Mouse (Mus musculus) limb, embryonic 10.5 days (tissue): ENCODE results near the gene Cacna1c. TPM values are rescaled to one million over a fixed set of nuclear protein-coding genes. Genes with fewer than 3 reads are reported as not detected.

Experiments
- DNase-seq: peaks from one replicate; pipeline ENCODE4 v3.0.0-alpha.2; 2017; ENCODE audit warnings: low spot score
- H3K27ac ChIP-seq: fragments of 300-500 bp; sonication (generic); 2 replicates; pipeline ENCODE4 v1.5.1; 2016; ENCODE audit warnings: mild to moderate bottlenecking
- H3K27me3 ChIP-seq: fragments of 300-500 bp; sonication (generic); 2 replicates; pipeline ENCODE4 v1.6.1; 2016; ENCODE audit warnings: low read depth, mild to moderate bottlenecking; ENCODE audit not compliant: poor library complexity, severe bottlenecking
- H3K36me3 ChIP-seq: fragments of 300-500 bp; sonication (generic); 2 replicates; pipeline ENCODE4 v1.6.1; 2016; ENCODE audit warnings: mild to moderate bottlenecking, moderate library complexity
- H3K4me1 ChIP-seq: fragments of 300-500 bp; sonication (generic); 2 replicates; pipeline ENCODE4 v1.6.1; 2016
- H3K4me3 ChIP-seq: fragments of 300-500 bp; sonication (generic); 2 replicates; pipeline ENCODE4 v1.5.1; 2016; ENCODE audit warnings: mild to moderate bottlenecking, moderate library complexity
- H3K9me3 ChIP-seq: fragments of 300-500 bp; sonication (generic); replicated peaks from 2 replicates; pipeline ENCODE4 v1.6.1; 2016; ENCODE audit warnings: mild to moderate bottlenecking
- WGBS: fragments of 180-500 bp; shearing (Covaris S2); methylation state at CpG from one replicate; pipeline ENCODE4 v1.1.7; 2016; 5-methylcytosine and 5-hydroxymethylcytosine counted together
- polyA plus RNA-seq: library from polyadenylated mRNA; unstranded; fragments of >200 nt; fragmentation: Nextera tagmentation; extraction: Ambion mirVana; gene quantifications from 2 replicates; pipeline ENCODE4 v1.2.1, GENCODE M21; 2016

The Cacna1c gene
- polyA plus RNA-seq, 1 experiment from 2014 or later = 10.2 TPM

DNA sequence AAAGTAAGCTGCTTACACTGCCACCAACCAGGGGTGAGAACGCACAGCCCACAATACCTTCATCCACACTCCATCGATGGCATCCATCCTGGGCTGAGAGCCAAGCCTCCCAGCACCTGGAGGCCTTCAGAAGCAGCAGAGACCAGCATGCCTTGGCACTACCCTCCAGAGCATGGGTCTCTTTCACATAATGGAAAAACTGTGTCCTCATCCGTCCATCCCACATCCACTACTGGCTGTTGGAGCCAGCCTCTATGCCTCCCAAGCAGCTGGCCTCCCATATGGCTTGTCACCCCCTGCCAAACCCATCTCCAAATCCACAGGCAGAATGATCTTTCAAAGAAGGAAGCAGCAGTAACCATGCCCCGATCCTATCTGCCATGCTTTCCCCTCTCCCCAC lies 229.3 kb downstream of the Cacna1c start:
- WGBS = 89% methylated on average over 4 of the region's 4 CpGs
- DNase-seq = no peak
- Histone ChIP-seq H3K27me3 (no peaks in the 10 kb centered on the region), H3K4me1 (no peaks in the 10 kb centered on the region), H3K4me3 (no peak overlapping the region), H3K9me3 (no peaks in the 10 kb centered on the region), H3K27ac (no peak overlapping the region), H3K36me3 (no peaks in the 10 kb centered on the region)

DNA sequence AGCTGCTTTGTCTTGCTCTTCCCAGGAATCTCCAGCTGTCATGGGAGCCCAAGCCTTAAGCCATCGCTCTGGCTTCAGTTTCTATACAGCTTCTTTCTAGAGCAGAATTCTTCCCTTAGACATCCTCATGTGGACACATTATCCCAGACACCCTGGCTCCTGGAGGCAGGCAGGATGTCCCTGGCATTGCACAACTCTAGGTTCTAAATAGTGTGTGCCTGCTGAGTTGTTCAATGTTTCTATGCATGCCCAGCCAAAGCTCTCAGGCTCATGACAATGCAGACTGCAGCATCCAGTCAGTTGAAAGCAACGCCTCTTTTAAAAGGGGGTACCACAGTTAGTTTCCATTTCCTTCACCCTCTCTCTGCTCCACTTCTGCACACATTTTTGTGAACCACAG lies 230.6 kb downstream of the Cacna1c start:
- Histone ChIP-seq H3K36me3 (no peaks in the 10 kb centered on the region), H3K27me3 (no peaks in the 10 kb centered on the region), H3K27ac (no peak overlapping the region), H3K9me3 (no peaks in the 10 kb centered on the region), H3K4me3 (no peak overlapping the region), H3K4me1 (no peaks in the 10 kb centered on the region)
- 93% methylated on average over 2 of the region's 2 CpGs for WGBS
- no peak for DNase-seq

DNA sequence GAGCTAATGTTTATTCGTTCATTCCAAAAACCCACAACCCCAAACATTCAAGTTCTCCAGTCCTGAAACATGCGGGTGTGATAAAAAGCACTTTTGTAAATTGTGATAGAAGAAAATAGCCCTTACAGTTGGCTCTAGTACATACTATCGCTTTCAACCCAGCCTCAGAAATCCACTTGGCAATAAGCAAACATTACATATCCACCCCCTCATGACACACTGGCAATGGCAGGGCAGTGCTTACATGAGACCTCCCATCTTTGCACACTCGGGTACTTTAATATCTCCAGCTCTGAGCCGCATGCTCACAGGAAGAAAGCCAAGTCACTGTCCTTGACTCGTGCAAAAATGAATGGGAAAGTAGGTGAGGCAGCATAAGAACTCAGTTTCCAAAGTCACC lies 232.4 kb downstream of the Cacna1c start:
- 88% methylated on average over 6 of the region's 6 CpGs for WGBS
- DNase-seq = no peak
- H3K27ac ChIP-seq = no peak overlapping the region
- H3K36me3 ChIP-seq = no peaks in the 10 kb centered on the region
- H3K4me1 ChIP-seq = no peaks in the 10 kb centered on the region
- no peak overlapping the region for H3K4me3 ChIP-seq
- no peaks in the 10 kb centered on the region for H3K9me3 ChIP-seq
- no peaks in the 10 kb centered on the region for H3K27me3 ChIP-seq

DNA sequence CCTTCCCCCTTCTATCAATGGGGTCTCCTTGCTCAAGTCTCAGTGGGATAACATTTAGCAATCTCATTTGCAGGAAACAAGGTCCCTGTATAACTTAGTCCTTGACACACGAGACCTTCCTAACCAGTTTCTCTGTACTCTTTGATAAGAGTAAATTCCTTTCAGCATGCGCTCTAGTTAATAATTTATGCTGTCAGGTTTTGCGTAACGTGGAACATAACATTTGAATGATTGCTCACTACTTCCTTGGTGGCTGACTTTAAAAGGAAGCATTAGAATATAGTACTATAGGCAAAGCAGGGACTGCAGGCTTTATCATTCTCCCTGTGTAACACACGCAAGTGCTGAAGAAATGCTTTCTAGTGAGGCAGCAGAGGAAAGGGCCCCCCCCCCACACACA lies 232.9 kb downstream of the Cacna1c start:
- 81% methylated on average over 5 of the region's 5 CpGs for WGBS
- no peaks in the 10 kb centered on the region for H3K9me3 ChIP-seq
- no peak for DNase-seq
- H3K4me3 ChIP-seq = no peak overlapping the region
- no peak overlapping the region for H3K27ac ChIP-seq
- no peaks in the 10 kb centered on the region for H3K4me1 ChIP-seq
- H3K27me3 ChIP-seq = no peaks in the 10 kb centered on the region
- H3K36me3 ChIP-seq = no peaks in the 10 kb centered on the region

DNA sequence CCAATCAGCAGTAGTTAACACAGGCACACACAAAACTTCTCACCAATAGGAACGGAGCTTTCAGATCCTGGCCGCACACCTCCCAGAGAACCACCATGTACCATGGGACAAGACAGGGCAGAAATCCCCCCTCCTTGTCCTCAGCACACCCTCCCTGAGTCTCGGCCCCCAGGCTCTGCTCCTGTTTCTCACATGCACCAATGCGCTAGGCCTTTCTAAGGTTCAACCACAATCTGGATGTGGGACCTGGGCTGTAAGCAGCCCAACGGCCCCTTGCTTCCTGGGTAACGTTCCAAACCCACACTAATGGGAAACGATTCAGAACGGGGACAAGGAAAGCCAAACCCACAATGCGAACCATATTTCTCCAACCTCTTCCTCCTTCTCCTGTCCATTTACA lies 237.7 kb downstream of the Cacna1c start:
- Histone ChIP-seq H3K27me3 (no peaks in the 10 kb centered on the region), H3K36me3 (no peaks in the 10 kb centered on the region), H3K4me3 (no peak overlapping the region), H3K9me3 (no peaks in the 10 kb centered on the region), H3K4me1 (no peaks in the 10 kb centered on the region), H3K27ac (no peak overlapping the region)
- WGBS = 96% methylated on average over 9 of the region's 9 CpGs
- DNase-seq = no peak

DNA sequence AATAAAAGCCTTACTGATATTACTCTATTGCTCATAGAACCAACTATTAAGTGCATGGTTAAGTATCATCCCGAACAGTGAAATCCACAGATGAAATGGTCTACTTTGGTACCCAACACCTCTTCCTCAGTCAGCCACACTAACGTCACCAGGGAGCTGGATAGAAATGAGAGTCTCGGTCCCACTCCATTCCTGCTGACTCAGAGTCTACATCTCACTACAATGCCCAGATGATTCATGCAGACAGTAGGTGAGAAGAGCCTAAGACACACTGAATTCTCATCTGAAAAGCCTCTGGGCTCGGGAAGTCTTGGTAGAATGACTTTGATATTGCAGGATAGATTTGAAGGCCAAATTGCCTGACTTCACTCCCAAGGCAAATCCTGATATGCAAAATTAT lies 240.0 kb downstream of the Cacna1c start:
- Histone ChIP-seq H3K4me3 (no peak overlapping the region), H3K27me3 (no peaks in the 10 kb centered on the region), H3K36me3 (no peaks in the 10 kb centered on the region), H3K27ac (no peak overlapping the region), H3K4me1 (no peaks in the 10 kb centered on the region), H3K9me3 (no peaks in the 10 kb centered on the region)
- WGBS = 93% methylated on average over 4 of the region's 4 CpGs
- DNase-seq = no peak

DNA sequence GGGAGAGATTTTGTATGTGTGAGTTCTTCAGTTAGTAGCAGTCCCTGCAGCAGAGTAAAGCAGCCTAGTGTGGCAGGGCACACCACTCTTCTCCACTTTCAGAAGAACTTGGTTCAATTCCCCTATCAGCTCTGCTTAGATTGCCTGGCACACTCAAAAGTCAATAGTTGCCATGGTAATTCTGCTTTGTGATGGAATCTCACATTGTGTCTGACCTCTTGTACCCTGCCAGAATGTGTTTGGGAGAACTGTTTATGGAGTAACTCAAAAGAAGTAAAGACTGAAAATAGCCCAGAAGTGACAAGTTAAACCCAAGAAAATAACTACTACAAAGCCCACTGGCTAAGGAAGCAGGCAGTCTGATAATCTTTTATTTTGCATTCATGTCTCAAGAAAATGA lies 240.4 kb downstream of the Cacna1c start:
- Histone ChIP-seq H3K4me1 (no peaks in the 10 kb centered on the region), H3K4me3 (no peak overlapping the region), H3K27ac (no peak overlapping the region), H3K36me3 (no peaks in the 10 kb centered on the region), H3K27me3 (no peaks in the 10 kb centered on the region), H3K9me3 (no peaks in the 10 kb centered on the region)
- no peak for DNase-seq

DNA sequence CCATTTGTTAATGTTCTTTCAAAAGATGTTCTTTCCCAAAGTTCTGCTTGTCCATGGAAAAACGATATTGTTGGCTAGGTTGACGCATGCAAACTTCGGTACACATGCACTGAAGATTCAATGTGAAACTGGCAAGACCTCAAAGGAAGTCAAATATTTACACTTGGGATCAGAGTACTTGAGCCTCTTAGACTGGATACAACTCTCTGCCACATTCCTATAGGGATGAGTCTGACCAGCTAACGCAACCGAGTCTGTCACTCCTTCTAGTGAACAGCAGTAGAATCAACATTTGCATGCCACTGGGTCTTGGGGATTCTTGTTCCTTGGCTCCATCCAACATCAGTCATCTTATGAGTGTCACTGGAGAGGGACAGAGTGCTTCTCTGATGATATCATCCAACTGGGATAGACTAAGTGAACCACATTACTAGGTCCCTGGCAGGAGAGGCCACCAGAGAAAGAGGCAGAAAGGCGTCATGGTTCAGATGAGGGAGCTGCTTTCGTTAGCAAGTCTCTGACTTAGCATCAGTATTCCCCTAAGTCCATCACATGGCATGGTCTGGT lies 241.1 kb downstream of the Cacna1c start:
- Histone ChIP-seq H3K36me3 (no peaks in the 10 kb centered on the region), H3K27me3 (no peaks in the 10 kb centered on the region), H3K9me3 (no peaks in the 10 kb centered on the region), H3K4me1 (peaks cover 5% of the 10 kb centered on the region), H3K27ac (no peak overlapping the region), H3K4me3 (no peak overlapping the region)
- DNase-seq = no peak
- 92% methylated on average over 7 of the region's 7 CpGs for WGBS

DNA sequence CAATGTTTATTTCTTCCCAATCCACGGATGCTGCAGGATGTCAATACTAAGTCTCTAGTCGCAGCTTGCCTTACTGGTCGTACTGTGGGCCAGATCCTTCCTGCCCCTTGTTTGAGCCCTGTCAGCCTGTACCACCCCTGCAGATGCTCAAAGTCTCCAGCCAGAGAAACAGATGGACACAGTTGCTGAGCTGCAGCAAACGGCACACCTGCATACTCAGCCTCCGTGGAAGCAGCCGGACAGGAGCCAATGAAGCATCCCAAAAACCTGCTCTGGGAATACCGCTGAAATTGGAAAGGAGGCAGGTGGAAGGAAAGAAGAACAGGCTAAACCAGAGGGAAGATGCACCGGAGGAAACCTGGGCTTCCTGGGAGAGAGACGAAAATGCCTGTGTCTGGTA lies 243.8 kb downstream of the Cacna1c start:
- no peaks in the 10 kb centered on the region for H3K27me3 ChIP-seq
- H3K36me3 ChIP-seq = no peaks in the 10 kb centered on the region
- H3K4me1 ChIP-seq = peaks cover 12% of the 10 kb centered on the region
- H3K9me3 ChIP-seq = no peaks in the 10 kb centered on the region
- no peak for DNase-seq
- no peak overlapping the region for H3K27ac ChIP-seq
- no peak overlapping the region for H3K4me3 ChIP-seq
- 89% methylated on average over 9 of the region's 9 CpGs for WGBS

DNA sequence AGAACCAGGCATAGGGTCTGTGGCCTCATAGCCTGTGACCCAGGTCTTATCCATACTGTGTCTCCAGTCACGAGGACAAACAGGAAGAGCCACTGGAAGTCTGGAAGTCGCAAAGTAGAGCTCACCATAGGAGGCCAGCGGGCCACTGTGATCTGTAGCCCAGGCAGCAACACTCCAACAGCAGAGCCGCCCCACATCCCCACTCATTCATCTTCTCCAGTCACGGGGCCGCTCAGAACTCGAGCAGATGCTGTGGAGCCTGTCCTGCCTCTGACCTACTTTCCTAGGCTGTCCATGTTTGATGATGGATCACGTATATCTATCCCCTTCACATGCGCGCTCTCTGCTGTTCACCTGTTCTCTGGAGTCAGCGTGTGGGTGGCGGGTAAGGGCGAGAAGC lies 246.0 kb downstream of the Cacna1c start:
- Histone ChIP-seq H3K4me3 (no peak overlapping the region), H3K27me3 (no peaks in the 10 kb centered on the region), H3K27ac (0 out of 2 replicates have a peak overlapping the region, but pooled peaks have one; percentile 15), H3K9me3 (no peaks in the 10 kb centered on the region), H3K4me1 (peaks cover 18% of the 10 kb centered on the region), H3K36me3 (no peaks in the 10 kb centered on the region)
- DNase-seq = no peak
- WGBS = 67% methylated on average over 13 of the region's 13 CpGs

DNA sequence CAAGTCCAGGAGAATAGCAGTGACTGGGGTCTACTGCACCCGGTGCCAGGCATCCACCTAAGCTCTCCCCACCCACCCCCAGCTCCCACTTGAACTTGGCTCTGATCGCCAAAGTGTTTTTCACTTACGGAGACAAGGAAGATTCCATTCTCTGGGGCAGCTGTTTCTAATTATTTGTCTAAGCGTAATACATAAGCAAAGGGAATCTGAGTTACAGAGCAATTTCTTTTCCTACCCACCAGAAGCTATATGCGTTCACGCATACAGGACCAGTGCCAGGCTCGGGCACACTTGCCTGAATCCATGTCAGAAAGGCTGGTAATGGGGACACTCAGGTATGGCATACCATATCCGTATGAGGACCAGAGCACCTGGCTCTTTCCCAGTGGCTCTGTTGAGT lies 248.9 kb downstream of the Cacna1c start:
- Histone ChIP-seq H3K4me1 (peaks cover 18% of the 10 kb centered on the region), H3K9me3 (no peaks in the 10 kb centered on the region)
- 65% methylated on average over 8 of the region's 8 CpGs for WGBS

DNA sequence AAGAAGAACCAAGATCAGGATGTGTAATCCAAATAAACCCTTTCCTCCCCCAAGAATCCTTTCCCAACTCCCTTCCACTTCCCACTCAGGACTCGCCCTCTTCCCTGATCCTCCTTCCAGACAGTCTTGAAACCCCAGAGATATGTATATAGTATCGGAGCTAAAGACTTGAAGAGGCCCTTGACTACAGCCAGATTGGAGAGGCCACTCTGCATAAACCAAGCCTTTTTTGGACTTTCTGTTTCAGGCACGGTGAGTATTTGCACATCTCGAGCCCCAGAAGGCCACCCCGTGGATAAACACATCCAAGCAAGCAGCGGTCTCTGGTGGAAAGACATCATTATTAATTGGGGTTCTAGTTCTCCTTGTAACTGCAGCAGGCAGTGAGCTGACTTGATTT lies 249.6 kb downstream of the Cacna1c start:
- Histone ChIP-seq H3K36me3 (no peaks in the 10 kb centered on the region), H3K27ac (no peak overlapping the region)
- no peak for DNase-seq

More for the DNA sequence above, 248.9 kb downstream of the Cacna1c start:
- Histone ChIP-seq H3K27ac (peak overlapping the region; percentile 48; the same call in 1 of the 2 replicates), H3K27me3 (no peaks in the 10 kb centered on the region), H3K4me3 (no peak overlapping the region), H3K36me3 (no peaks in the 10 kb centered on the region)
- DNase-seq = no peak

DNA sequence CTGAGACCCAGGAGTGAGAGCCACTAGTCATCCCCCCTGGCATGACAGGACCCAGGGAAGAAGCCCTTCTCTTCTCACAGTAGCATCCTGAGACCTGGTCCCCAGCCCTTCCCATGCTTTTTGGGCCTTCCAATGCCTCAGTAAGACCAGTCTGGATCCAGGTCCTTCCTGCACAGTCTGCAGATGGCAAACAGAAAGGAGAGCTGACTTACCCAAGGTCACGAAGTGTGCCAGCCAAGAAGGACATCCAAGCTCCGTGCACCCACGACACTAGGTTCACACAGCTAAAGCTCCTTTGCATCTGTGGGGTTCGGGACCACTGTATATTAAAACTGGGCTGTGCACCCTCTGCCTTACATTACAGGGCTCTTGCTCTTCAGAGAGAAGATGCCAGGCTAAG lies 252.1 kb downstream of the Cacna1c start:
- H3K27me3 ChIP-seq = no peaks in the 10 kb centered on the region
- H3K9me3 ChIP-seq = no peaks in the 10 kb centered on the region
- no peak overlapping the region for H3K27ac ChIP-seq
- H3K36me3 ChIP-seq = no peaks in the 10 kb centered on the region
- DNase-seq = no peak
- H3K4me1 ChIP-seq = peaks cover 18% of the 10 kb centered on the region
- no peak overlapping the region for H3K4me3 ChIP-seq
- WGBS = 93% methylated on average over 4 of the region's 4 CpGs

More for the DNA sequence above, 249.6 kb downstream of the Cacna1c start:
- peaks cover 20% of the 10 kb centered on the region for H3K4me1 ChIP-seq
- WGBS = 91% methylated on average over 6 of the region's 6 CpGs
- H3K4me3 ChIP-seq = no peak overlapping the region
- H3K9me3 ChIP-seq = no peaks in the 10 kb centered on the region
- H3K27me3 ChIP-seq = no peaks in the 10 kb centered on the region

DNA sequence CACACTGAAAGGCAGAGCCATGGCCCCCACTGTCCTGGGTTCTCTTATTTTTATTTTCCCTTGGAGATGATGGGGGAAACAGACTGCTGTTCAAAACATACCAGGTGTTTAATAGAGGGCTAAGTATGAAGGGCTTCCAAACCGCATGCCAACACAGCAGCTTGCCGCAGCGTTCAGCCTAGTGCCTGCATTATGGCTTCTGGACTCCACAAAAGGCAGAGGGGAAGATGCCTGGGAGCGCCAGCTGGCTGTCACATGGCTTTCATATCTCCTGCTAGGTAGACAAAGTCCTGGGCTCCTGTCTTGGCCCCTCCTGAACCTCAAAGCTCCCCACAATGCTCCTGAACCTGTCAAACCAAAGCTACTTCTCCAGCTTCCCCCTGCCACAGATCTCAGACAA lies 254.4 kb downstream of the Cacna1c start:
- Histone ChIP-seq H3K4me3 (no peak overlapping the region), H3K27me3 (no peaks in the 10 kb centered on the region), H3K9me3 (no peaks in the 10 kb centered on the region), H3K27ac (no peak overlapping the region; the same call in 1 of the 2 replicates), H3K36me3 (no peaks in the 10 kb centered on the region), H3K4me1 (peaks cover 31% of the 10 kb centered on the region)
- DNase-seq = no peak
- whole genome bisulfite sequencing = 94% methylated on average over 4 of the region's 4 CpGs
